Mouse (Mus musculus) lung, adult 2 months (tissue): ENCODE measurements around the gene Zfp128. TPM values are rescaled to one million over a fixed set of nuclear protein-coding genes. Genes with fewer than 3 reads are reported as not detected.
A peak's percentile ranks its signal among the peaks of the same experiment; 100 is the strongest.
"Not testable (repeated sequence)": the region's sequence is repeated elsewhere in the genome, so short reads cannot be mapped to it uniquely, and the experiment has no call there.

ENCODE experiments used
- DNase-seq: peaks from one replicate; pipeline ENCODE4 v3.0.0; 2022
- H3K4me1 ChIP-seq: fragments of 200-500 bp; 2 replicates; pipeline ENCODE4 v1.6.1; 2011; ENCODE audit warnings: low read length; ENCODE audit not compliant: control insufficient read depth, insufficient read depth
- H3K4me3 ChIP-seq: fragments of 200-500 bp; replicated peaks from 2 replicates; pipeline ENCODE3; 2011; ENCODE audit warnings: low read depth, mild to moderate bottlenecking, control low read depth, low read length; ENCODE audit errors: extremely low read depth
- CTCF ChIP-seq: fragments of 200-500 bp; IDR thresholded peaks from 2 replicates; pipeline ENCODE4 v1.5.1; 2011; ENCODE audit warnings: mild to moderate bottlenecking, low read length, control low read depth; ENCODE audit not compliant: insufficient read depth
- POLR2A ChIP-seq: fragments of 200-500 bp; IDR thresholded peaks from 2 replicates; pipeline ENCODE4 v1.6.1; 2011; ENCODE audit warnings: low read depth, mild to moderate bottlenecking, control low read depth, low read length, borderline replicate concordance; ENCODE audit errors: extremely low read depth
- WGBS: fragments of 180-500 bp; shearing (Covaris S2); methylation state at CpG from one replicate; pipeline ENCODE4 v1.1.7; 2018; 5-methylcytosine and 5-hydroxymethylcytosine counted together
- polyA plus RNA-seq: library from polyadenylated mRNA; depleted of rRNA; stranded (reverse); fragments of >200 nt; gene quantifications from 2 replicates; pipeline ENCODE4 v1.2.3, GENCODE M21; 2012

Zfp128 gene
- polyA plus RNA-seq, 1 experiment = 1.2 TPM

- TF ChIP-seq POLR2A = no peak
- TF ChIP-seq CTCF = no peak
- 88% methylated on average over 14 of the region's 14 CpGs for WGBS
- Histone ChIP-seq H3K4me1 (no peaks in the 10 kb centered on the region), H3K4me3 (no peak overlapping the region)
- no peak for DNase-seq
These were observed 10.0 kb downstream of the Zfp128 start for GRCm38 (mm10) chr7:12890928-12891327.

GRCm38 (mm10) chr7:12891334-12891733 lies 10.4 kb downstream of the Zfp128 start:
- Histone ChIP-seq H3K4me3 (no peak overlapping the region), H3K4me1 (no peaks in the 10 kb centered on the region)
- TF ChIP-seq CTCF = no peak
- TF ChIP-seq POLR2A = no peak
- DNase-seq = no peak
- WGBS = 72% methylated on average over 1 of the region's 1 CpGs

GRCm38 (mm10) chr7:12897655-12898410 lies 16.9 kb downstream of the Zfp128 start, which contains the start of gene Zscan22:
TSS of gene Zscan22 (plus strand) at chr7:12897815.
- H3K4me3 ChIP-seq = peak within 1 kb of the TSS; percentile 87
- WGBS = 4% methylated on average over 36 of the region's 36 CpGs
- no peaks in the 10 kb centered on the region; the same call in 1 of the 2 replicates for H3K4me1 ChIP-seq
- peak; percentile 91 for DNase-seq
- no peak for TF ChIP-seq CTCF
- peak; percentile 67; the same call in 1 of the 2 replicates for TF ChIP-seq POLR2A

- no peak for DNase-seq
- no peak for TF ChIP-seq POLR2A
- TF ChIP-seq CTCF = no peak
- Histone ChIP-seq H3K4me1 (no peaks in the 10 kb centered on the region; the same call in 1 of the 2 replicates), H3K4me3 (no peak overlapping the region)
- WGBS = 86% methylated on average over 5 of the region's 5 CpGs
These were observed 20.5 kb downstream of the Zfp128 start for GRCm38 (mm10) chr7:12901517-12901916.

- TF ChIP-seq CTCF = no peak
- no peak for TF ChIP-seq POLR2A
- no peak for DNase-seq
- Histone ChIP-seq H3K4me3 (no peak overlapping the region), H3K4me1 (no peaks in the 10 kb centered on the region; the same call in 1 of the 2 replicates)
- WGBS = 67% methylated on average over 10 of the region's 10 CpGs
These were observed 22.6 kb downstream of the Zfp128 start for GRCm38 (mm10) chr7:12903623-12904022.

GRCm38 (mm10) chr7:12905146-12905545 lies 24.2 kb downstream of the Zfp128 start:
- WGBS = 74% methylated on average over 1 of the region's 1 CpGs
- no peak for TF ChIP-seq CTCF
- no peak for TF ChIP-seq POLR2A
- no peak overlapping the region for H3K4me3 ChIP-seq
- DNase-seq = no peak
- H3K4me1 ChIP-seq = no peaks in the 10 kb centered on the region

- DNase-seq = peak; percentile 71
- 33% methylated on average over 7 of the region's 7 CpGs for WGBS
- peak overlapping the region; percentile 40 for H3K4me3 ChIP-seq
- TF ChIP-seq CTCF (peak; percentile 34; the same call in 1 of the 2 replicates), POLR2A (no peak)
- no peaks in the 10 kb centered on the region for H3K4me1 ChIP-seq
These were observed 28.6 kb downstream of the Zfp128 start for GRCm38 (mm10) chr7:12909498-12909962.

- TF ChIP-seq CTCF (no peak), POLR2A (peak; percentile 62; the same call in 1 of the 2 replicates)
- H3K4me1 ChIP-seq = no peaks in the 10 kb centered on the region
- H3K4me3 ChIP-seq = peak overlapping the region; percentile 95
- peak; percentile 70 for DNase-seq
- 3% methylated on average over 19 of the region's 19 CpGs for WGBS
These were observed 29.2 kb downstream of the Zfp128 start for GRCm38 (mm10) chr7:12910181-12910668.

- TF ChIP-seq CTCF (0 out of 2 replicates have a peak, but pooled peaks have one; percentile 13), POLR2A (no peak)
- DNase-seq = no peak
- Histone ChIP-seq H3K4me3 (no peak overlapping the region), H3K4me1 (no peaks in the 10 kb centered on the region)
These were observed 32.6 kb downstream of the Zfp128 start for GRCm38 (mm10) chr7:12913556-12913955.

GRCm38 (mm10) chr7:12920495-12920894 lies 39.5 kb downstream of the Zfp128 start:
- 81% methylated on average over 7 of the region's 8 CpGs for WGBS
- DNase-seq, H3K4me3 ChIP-seq, H3K4me1 ChIP-seq: not testable (repeated sequence)
